Mouse (Mus musculus) liver, embryonic 16.5 days (tissue): ENCODE measurements around the gene Efna3. TPM values are rescaled to one million over a fixed set of nuclear protein-coding genes. Genes with fewer than 3 reads are reported as not detected.

Experiments
- ATAC-seq: fragments of 200-750 bp; cut with Nextera tagmentation; 2 replicates; pipeline ENCODE4 v1.8.0; 2017; ENCODE audit warnings: low read depth, mild to moderate bottlenecking, moderate number of reproducible peaks, moderate library complexity
- H3K27ac ChIP-seq: fragments of 300-500 bp; sonication (generic); 2 replicates; pipeline ENCODE4 v1.5.1; 2014; ENCODE audit warnings: mild to moderate bottlenecking, low read length
- H3K27me3 ChIP-seq: fragments of 300-500 bp; sonication (generic); 2 replicates; pipeline ENCODE4 v1.6.1; 2014; ENCODE audit warnings: low read depth, low read length, mixed read lengths; ENCODE audit not compliant: control insufficient read depth, insufficient read depth
- H3K36me3 ChIP-seq: fragments of 300-500 bp; sonication (generic); 2 replicates; pipeline ENCODE4 v1.6.1; 2014; ENCODE audit warnings: mild to moderate bottlenecking; ENCODE audit not compliant: control insufficient read depth, insufficient read depth
- H3K4me1 ChIP-seq: fragments of 300-500 bp; sonication (generic); 2 replicates; pipeline ENCODE4 v1.6.1; 2014; ENCODE audit warnings: low read depth, low read length, mixed read lengths; ENCODE audit not compliant: control insufficient read depth
- H3K4me2 ChIP-seq: fragments of 300-500 bp; sonication (generic); 2 replicates; pipeline ENCODE4 v1.6.1; 2014; ENCODE audit warnings: low read depth, low read length, mixed read lengths
- H3K4me3 ChIP-seq: fragments of 300-500 bp; sonication (generic); 2 replicates; pipeline ENCODE4 v1.5.1; 2014; ENCODE audit warnings: low read depth, mild to moderate bottlenecking, low read length
- H3K9ac ChIP-seq: fragments of 300-500 bp; sonication (generic); 2 replicates; pipeline ENCODE4 v1.6.1; 2014; ENCODE audit warnings: low read depth, low read length
- H3K9me3 ChIP-seq: fragments of 300-500 bp; sonication (generic); replicated peaks from 2 replicates; pipeline ENCODE4 v1.6.1; 2016; ENCODE audit warnings: low read length; ENCODE audit not compliant: control insufficient read depth
- WGBS: fragments of 180-500 bp; shearing (Covaris S2); extraction: QIAGEN DNeasy Blood & Tissue Kit; methylation state at CpG from one replicate; pipeline ENCODE4 v1.1.7; 2014; ENCODE audit not compliant: insufficient replicate concordance; 5-methylcytosine and 5-hydroxymethylcytosine counted together
- polyA plus RNA-seq: library from polyadenylated mRNA; unstranded; fragments of >200 nt; fragmentation: Nextera tagmentation; extraction: Ambion mirVana; gene quantifications from 2 replicates; pipeline ENCODE4 v1.2.1, GENCODE M21; 2015

Efna3 gene
- polyA plus RNA-seq, 1 experiment from 2014 or later = 0.94 TPM

DNA sequence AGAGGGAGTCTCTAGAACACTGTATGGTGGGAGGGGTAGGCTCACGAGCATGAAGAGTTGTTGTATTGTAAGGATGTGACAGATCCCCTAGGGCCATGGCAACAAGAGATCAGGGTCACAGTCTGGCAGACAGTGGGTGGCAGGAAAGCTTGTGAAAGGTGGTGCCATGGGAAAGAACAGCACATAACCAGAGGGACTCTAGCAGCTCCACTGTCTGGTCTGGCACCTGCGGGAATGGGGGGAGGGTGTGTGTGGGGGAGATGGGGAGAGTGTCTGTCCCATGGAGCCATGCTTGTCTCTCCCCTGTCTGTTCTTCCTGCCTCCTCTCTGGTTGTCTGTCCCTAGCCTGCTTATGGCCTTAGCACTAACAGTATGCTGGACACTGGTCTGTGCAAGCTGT is 37.2 kb downstream of the Efna3 start:
- WGBS = 44% methylated on average over 2 of the region's 2 CpGs
- Histone ChIP-seq H3K4me1 (peaks cover 2% of the 10 kb centered on the region; the same call in 1 of the 2 replicates), H3K27me3 (peaks cover 14% of the 10 kb centered on the region)

DNA sequence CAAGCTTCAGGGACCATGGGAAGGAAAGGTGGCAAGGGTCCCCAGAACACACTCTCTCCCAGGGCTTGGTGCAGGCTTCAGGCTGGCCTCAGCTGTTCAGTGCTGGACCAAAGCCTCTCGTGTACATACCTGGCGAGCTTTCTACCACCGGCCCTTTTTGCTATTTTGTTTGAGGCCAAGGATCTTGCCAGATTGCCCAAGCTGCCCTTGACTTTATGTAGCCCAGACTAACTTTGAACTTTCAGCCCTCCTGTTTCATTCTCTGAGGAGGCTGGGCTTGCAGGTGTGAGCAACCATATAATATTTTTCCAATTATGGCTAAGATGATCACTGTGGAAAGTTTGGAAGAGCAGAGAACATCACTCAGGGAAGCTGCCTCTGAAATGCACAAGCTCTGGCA is 38.5 kb downstream of the Efna3 start:
- no peak for ATAC-seq

More for the DNA sequence above, 37.2 kb downstream of the Efna3 start:
- Histone ChIP-seq H3K9me3 (no peaks in the 10 kb centered on the region), H3K27ac (no peak overlapping the region), H3K4me2 (no peak overlapping the region), H3K36me3 (no peaks in the 10 kb centered on the region), H3K4me3 (no peak overlapping the region), H3K9ac (no peak overlapping the region)
- no peak for ATAC-seq

DNA sequence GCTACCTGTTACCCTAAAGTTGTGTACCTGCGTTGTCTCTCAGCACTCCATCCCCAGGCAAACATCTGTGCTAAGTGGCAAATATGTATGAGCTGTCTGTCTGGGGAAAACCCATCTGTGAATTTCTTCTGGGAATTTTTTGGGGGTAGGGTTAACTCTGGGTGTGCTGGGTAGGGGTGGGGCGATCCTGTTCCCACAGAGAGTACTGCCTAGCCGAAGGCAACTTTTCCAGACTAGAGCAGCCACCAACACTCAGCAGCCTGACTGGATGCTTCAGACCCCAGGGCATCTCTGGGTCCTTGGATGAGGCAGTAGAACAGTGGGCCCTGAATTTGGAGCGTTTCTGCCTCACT is 40.5 kb downstream of the Efna3 start:
- WGBS = 15% methylated on average over 4 of the region's 4 CpGs

More for the DNA sequence above, 38.5 kb downstream of the Efna3 start:
- Histone ChIP-seq H3K27me3 (peaks cover 27% of the 10 kb centered on the region), H3K4me1 (peaks cover 2% of the 10 kb centered on the region), H3K36me3 (no peaks in the 10 kb centered on the region), H3K4me3 (no peak overlapping the region), H3K9ac (no peak overlapping the region), H3K9me3 (no peaks in the 10 kb centered on the region), H3K27ac (no peak overlapping the region), H3K4me2 (no peak overlapping the region)
- WGBS = 75% methylated on average over 3 of the region's 3 CpGs

DNA sequence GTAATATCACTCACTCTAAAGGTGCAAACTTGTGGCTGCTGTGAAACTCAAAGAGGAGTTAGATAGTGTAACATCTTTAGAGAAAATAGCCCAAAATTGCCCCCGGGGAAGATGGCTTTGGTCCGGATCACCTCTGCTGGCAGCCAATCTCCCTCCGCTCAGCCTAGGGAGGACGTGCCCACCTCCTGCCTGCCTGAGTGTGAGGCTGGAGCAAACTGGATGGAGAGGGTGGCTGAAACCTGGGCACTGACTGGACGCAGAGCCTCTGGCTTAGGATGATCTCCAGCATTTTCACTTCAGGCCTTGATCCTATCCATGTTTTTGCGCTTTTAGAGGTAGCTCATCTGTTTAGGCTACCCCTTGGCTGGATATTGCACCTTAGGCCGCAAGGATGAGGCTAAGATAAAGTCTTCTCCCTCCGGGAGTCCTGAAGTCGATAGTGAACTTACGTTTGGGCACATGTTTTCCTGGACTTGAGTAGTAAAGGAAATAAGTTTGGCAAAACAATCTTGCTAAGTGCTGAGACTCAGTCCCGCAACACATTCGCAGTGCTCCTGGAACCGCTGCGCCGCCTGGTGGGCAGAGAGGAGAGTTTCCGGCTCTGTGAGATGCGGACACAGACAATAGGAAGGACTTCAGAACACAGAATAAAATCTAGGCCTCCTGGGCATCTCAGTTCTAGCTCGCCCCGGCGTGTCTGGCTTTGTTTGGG is 41.0 kb downstream of the Efna3 start:
- Histone ChIP-seq H3K4me3 (peak overlapping the region; percentile 50; the same call in 1 of the 2 replicates), H3K9ac (no peak overlapping the region), H3K4me1 (peaks cover 2% of the 10 kb centered on the region), H3K27me3 (peaks cover 45% of the 10 kb centered on the region), H3K4me2 (peak overlapping the region; percentile 61), H3K36me3 (no peaks in the 10 kb centered on the region), H3K9me3 (no peaks in the 10 kb centered on the region), H3K27ac (peak overlapping the region; percentile 13; the same call in 1 of the 2 replicates)
- WGBS = 13% methylated on average over 20 of the region's 20 CpGs
- ATAC-seq = no peak

More for the DNA sequence above, 40.5 kb downstream of the Efna3 start:
- Histone ChIP-seq H3K9ac (no peak overlapping the region), H3K36me3 (no peaks in the 10 kb centered on the region), H3K4me1 (peaks cover 2% of the 10 kb centered on the region), H3K27me3 (peaks cover 45% of the 10 kb centered on the region), H3K4me3 (no peak overlapping the region), H3K27ac (no peak overlapping the region), H3K4me2 (no peak overlapping the region), H3K9me3 (no peaks in the 10 kb centered on the region)
- no peak for ATAC-seq

DNA sequence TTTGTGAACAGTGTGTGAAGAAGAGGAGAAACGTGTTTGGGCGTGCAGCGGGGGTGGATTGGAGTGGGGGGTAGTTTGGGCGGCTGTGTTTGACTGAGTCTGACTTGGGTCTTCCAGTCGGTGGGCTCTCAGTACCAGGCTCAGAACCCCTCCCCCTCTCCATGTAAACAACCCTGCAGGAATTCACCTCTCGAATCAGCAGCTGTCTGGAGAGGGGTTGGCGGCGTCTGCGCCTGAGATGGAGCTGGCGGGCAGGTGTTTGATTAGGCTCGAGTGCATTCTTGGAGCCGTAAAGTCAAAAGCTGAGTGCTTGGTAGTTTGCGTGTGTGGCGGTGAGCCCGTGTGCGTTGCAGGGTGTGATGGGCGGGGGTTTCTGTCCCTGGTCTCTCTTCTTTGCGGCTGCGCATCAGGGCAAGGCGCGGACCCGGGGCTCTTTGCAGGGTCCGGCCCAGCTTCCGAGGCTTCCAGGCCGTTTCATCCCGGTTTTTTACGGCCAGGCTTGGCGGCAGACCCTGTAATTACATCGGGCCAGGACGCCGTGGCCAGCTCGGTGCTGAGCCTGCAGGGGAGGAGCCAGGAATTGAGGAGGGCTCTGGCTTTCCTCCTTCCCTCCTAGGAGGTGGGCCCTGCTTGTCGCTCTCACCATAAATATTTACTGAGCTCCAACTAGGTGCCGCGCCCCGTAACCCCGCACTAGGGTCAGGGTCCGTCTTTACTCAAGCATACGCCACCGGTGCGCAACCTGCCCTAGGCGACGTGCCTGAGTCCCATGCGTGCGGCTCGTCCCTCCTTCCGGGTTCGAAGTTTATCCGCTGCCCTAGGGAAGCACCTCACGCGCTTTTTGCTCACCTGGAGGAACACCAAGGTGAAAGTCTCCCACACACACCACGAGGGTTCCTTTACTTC is 41.9 kb downstream of the Efna3 start, which contains the start of gene Efna1:
TSS of gene Efna1 (minus strand) at position 537 of the 906 bp plus-strand sequence.
- Histone ChIP-seq H3K9ac (peak within 1 kb of the TSS; percentile 41; the same call in 1 of the 2 replicates), H3K27ac (peak within 1 kb of the TSS; percentile 73), H3K4me3 (peak within 1 kb of the TSS; percentile 50), H3K9me3 (no peaks in the 10 kb centered on the region), H3K4me1 (peaks cover 2% of the 10 kb centered on the region), H3K27me3 (peaks cover 45% of the 10 kb centered on the region), H3K4me2 (peak within 1 kb of the TSS; percentile 61), H3K36me3 (no peaks in the 10 kb centered on the region)
- ATAC-seq = peak; percentile 75
- under 1% methylated on average over 52 of the region's 52 CpGs for WGBS

DNA sequence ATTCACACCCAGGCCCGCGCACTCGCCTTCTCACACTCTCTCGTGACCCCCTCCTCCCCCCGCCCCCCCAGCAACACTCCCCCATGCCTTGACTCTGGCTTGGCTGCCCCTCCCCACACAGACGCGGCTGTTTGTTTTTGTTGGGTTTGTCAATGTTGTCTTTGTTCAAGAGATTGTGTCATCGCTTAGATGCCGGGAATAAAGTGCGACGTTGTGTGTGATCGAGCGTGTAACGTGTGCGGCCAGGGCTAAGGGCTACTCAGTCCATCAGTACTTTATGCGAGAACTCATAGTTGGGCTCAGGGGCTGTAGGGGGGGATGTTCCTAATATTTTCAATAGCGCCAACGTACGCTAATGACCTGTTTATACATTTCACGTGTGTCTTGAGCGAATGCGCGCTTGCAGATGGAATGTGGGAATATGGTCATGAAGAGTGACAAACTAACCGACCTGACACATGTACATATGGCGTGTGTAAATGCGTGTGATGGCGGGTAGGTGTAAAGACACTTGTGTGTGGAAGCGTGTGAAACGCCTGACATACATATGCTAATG is 42.6 kb downstream of the Efna3 start:
- Histone ChIP-seq H3K9me3 (no peaks in the 10 kb centered on the region), H3K4me2 (peak overlapping the region; percentile 61), H3K27ac (peak overlapping the region; percentile 73), H3K4me3 (peak overlapping the region; percentile 50), H3K36me3 (no peaks in the 10 kb centered on the region), H3K9ac (peak overlapping the region; percentile 6; the same call in 1 of the 2 replicates), H3K4me1 (peaks cover 2% of the 10 kb centered on the region), H3K27me3 (peaks cover 45% of the 10 kb centered on the region)
- WGBS = 1% methylated on average over 29 of the region's 29 CpGs
- peak; percentile 14; the same call in 1 of the 2 replicates for ATAC-seq

DNA sequence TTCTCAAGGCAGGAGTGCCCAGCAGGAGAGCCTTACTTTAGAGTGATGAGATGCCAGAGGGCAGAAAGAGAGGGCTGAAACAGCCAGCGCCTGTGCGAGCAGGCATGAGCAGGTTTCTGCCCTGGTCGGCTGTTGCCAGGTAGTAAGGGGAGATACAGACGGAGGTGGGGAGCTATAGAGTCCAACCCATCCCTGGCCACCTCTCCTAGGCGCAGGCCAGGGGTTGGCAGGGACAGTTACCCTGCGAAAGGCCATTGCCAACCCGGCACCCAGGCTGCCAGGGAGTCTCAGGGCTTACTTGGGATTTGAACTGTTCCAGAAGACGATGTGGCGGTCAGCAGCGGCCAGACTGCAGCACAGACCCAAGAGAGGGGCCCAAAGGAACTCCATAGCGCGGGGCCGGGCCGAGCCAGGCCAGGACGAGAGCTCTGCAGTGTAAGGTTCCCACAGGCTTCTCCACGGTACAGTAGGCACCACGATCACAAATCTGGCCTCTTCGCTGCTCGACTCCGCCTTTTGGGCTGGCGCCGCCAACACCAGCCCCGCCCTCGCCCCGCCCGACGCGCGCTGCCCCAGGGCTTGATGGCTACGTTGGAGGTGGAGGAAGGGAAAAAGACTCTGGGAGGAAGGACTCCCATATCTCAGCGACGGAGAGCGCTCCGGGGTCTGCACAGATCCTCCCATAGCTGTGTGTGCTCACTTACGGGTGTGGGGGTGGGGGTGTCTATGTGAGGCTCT is 43.4 kb downstream of the Efna3 start:
- peak overlapping the region; percentile 47 for H3K9ac ChIP-seq
- H3K36me3 ChIP-seq = no peaks in the 10 kb centered on the region
- H3K27me3 ChIP-seq = peaks cover 45% of the 10 kb centered on the region
- peaks cover 2% of the 10 kb centered on the region for H3K4me1 ChIP-seq
- peak; percentile 63 for ATAC-seq
- no peaks in the 10 kb centered on the region for H3K9me3 ChIP-seq
- peak overlapping the region; percentile 61 for H3K4me2 ChIP-seq
- 4% methylated on average over 35 of the region's 35 CpGs for WGBS
- H3K27ac ChIP-seq = peak overlapping the region; percentile 73
- peak overlapping the region; percentile 50 for H3K4me3 ChIP-seq

DNA sequence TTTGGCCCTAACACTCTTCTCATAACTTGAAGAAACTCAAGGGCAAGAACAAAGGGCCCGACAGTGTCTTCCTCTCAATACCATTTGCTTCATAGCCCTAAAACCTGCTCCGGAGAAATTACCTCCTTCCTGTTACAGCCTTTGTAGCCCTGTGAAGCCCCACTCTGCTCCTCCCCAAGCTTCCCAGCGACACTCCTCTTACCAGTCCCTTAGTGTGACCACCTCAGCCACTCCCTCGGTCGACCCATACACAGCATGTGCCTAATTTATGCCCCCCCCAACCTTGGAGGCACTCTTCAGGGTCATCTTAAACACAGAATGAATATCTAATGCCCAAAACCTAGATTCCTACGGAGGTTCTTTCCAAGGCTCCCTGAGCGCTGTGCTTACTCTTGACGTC is 44.1 kb downstream of the Efna3 start:
- WGBS = 11% methylated on average over 8 of the region's 8 CpGs
- Histone ChIP-seq H3K4me2 (peak overlapping the region; percentile 61), H3K4me3 (peak overlapping the region; percentile 50), H3K4me1 (peaks cover 2% of the 10 kb centered on the region), H3K27me3 (peaks cover 45% of the 10 kb centered on the region), H3K27ac (peak overlapping the region; percentile 24; the same call in 1 of the 2 replicates), H3K9me3 (no peaks in the 10 kb centered on the region), H3K9ac (peak overlapping the region; percentile 47; the same call in 1 of the 2 replicates), H3K36me3 (no peaks in the 10 kb centered on the region)
- ATAC-seq = no peak
